Mouse (Mus musculus) urinary bladder, postnatal 36 days (tissue): Measurements from ENCODE around the gene Ints11.
A peak's percentile ranks its signal among the peaks of the same experiment; 100 is the strongest.

Source experiments
- DNase-seq, 2 experiments: peaks; one replicate each; pipeline ENCODE4 v3.0.0; 2022; ENCODE audit warnings: low spot score in 2 of 2, mixed read lengths in 1 of 2

Ints11 gene

GRCm38 (mm10) chr4:155847591-155848352 is 21.6 kb upstream of the Ints11 start:
- no peak for DNase-seq

GRCm38 (mm10) chr4:155848434-155849095 is 20.8 kb upstream of the Ints11 start:
- peak in 1 of 2 experiments; percentile 4 for DNase-seq

DNA sequence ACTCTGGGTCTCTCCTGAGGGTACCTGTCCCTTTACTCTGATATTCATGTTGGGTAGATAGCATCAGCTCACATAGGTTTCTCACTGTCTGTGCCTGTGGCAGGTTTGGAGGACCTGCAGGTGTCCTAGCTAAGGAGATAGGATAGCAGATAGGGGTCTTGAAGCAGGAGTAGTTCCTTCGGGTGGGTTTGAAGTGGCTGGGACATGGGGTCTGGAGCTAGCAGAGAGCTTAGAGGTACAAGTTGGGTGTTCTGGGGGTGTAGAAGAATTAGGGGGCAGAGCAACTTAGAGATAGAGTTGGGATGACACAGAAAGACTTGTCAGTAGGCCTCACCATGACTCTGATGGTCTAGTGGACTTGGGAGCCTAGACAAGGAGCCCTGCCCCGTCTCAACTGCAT is 20.0 kb upstream of the Ints11 start:
- no peak for DNase-seq

- no peak for DNase-seq
Measured at GRCm38 (mm10) chr4:155849792-155850451, 19.4 kb upstream of the Ints11 start.

DNA sequence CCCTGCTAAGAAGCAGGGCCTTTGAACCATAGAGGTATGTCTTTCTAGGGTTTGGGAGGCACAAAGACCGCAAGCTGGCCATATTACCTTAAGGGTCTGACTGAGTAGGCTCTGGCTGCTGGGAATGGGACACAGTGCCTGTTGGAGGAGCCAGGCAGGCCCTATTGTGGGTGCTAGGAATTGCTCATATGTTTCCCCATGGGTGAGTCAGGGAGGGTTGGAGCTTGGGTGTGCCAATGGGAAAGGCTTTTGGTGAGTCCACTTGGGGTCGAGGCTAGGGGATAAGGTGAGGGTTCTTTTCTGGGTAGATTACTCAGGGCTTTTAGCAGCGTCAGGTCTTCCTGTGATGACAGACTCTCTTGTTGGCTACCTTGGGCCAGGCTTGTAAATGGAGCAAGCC is 18.0 kb upstream of the Ints11 start:
- DNase-seq, result peak in 1 of 2 experiments; percentile 1

- DNase-seq, result peak in 1 of 2 experiments; percentile 8
Measured at GRCm38 (mm10) chr4:155851951-155852411, 17.4 kb upstream of the Ints11 start.

DNA sequence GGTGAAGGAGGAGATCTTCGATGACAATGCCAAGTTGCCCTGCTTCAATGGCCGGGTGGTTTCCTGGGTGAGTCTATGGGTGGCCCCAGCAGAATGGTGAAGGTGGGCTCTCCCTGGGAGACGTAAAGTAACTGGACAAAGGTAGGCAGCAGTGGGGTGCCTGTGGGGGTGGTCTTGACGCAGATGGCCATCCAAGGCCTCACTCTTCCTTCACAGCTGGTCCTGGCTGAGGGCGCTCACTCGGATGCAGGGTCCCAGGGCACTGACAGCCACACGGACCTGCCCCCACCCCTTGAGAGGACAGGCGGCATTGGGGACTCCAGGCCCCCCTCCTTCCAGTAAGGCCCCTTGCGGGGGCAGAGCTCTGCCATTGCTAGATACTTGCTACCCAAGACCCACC is 15.9 kb upstream of the Ints11 start:
- DNase-seq, result no peak

- DNase-seq, result no peak
Measured at GRCm38 (mm10) chr4:155854991-155855390, 14.4 kb upstream of the Ints11 start.

DNA sequence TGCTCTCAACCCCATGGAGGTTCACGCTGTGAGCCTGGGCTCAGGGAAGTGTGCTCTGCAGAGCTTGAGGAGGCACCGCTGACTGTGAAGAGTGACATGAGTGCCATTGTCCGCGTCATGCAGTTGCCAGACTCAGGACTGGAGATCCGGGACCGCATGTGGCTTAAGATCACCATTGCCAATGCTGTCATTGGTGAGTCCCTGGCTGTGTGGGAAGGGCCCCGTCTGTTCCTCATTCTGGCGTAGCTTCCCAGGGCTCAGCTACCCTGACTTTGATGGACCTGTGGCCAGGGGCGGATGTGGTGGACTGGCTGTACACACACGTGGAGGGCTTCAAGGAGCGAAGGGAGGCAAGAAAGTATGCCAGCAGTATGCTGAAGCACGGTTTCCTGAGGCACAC is 13.3 kb upstream of the Ints11 start:
- DNase-seq, result no peak

GRCm38 (mm10) chr4:155856881-155857280 is 12.5 kb upstream of the Ints11 start:
- DNase-seq, result no peak

GRCm38 (mm10) chr4:155859318-155859717 is 10.0 kb upstream of the Ints11 start:
- DNase-seq, result peak in 1 of 2 experiments; percentile 17

GRCm38 (mm10) chr4:155861787-155862186 is 7.6 kb upstream of the Ints11 start:
- no peak for DNase-seq

DNA sequence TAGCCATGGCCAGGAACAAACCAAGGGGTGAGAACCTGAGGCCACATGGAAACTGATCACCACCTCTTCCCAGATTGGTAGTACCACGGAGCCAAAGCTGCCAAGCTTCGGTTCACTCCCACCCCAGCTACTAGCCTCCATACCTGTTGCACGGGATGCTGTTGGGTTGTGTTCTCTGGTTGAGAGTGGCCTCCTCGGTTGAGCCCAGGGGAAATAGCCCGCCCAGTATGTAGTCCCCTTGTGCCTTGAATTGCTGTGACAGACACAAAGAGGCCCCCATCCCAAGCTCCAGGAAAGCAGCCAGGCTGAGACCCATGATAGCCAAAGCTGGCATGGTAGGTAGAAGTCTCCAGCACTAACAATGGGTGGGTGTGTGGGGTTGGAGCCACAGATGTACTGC is 6.3 kb upstream of the Ints11 start, which contains the start of gene Tas1r3:
TSS of gene Tas1r3 (minus strand) at position 362 of the 400 bp plus-strand sequence.
- no peak for DNase-seq

DNA sequence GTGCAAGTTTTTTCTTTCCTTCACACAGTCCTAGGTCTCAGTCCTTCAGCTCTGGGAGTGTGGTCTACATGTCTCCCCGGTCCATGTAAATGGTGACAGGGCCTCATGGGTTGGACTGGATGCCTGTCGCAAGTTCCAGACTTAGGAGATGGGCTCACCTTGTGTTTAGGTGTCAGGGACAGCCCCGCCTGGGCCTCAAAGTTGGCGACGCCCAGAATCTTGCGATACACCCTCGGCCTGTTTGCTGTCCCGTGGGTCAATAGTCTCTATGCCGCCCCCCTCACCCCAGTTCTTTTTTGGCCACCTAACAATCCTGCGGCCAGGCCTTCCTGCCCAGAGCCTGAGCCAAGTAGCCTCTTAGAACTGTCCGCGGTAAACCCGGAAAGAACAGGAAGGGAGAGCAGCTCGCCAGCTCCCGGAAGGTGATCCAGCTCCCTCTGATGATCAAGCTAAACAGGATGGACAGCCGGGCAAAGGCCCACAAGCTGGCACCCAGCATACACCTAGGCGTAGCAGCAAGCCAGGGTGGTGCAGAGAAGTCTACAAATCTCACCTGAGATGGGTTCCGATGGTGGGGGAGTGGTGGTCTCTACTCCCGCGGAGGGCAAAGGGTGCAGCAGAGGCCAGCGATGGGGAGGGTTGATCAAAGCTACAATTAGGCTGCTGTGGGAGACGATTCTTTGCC is 590 bp upstream of the Ints11 start:
- DNase-seq, result no peak

GRCm38 (mm10) chr4:155871404-155871803 is 2.1 kb downstream of the Ints11 start:
- no peak for DNase-seq

GRCm38 (mm10) chr4:155883587-155883986 is 14.2 kb downstream of the Ints11 start:
- DNase-seq, result no peak

DNA sequence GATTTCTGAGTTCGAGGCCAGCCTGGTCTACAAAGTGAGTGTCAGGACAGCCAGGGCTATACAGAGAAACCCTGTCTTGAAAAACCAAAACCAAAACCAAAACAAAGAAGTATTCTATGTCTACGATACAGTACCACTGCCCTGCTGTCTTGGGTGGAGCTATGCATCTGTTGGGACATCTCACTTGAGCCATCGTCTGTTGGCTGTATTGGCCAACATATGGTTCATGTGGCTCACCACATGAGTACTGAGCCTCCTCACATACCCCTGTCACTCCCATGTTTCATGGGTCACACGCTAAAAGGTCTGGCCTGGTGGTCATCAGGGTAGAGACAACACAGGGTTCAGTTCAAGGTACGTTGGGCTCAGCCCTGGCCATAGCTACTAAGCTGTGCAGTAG is 17.0 kb downstream of the Ints11 start:
- DNase-seq, result no peak

DNA sequence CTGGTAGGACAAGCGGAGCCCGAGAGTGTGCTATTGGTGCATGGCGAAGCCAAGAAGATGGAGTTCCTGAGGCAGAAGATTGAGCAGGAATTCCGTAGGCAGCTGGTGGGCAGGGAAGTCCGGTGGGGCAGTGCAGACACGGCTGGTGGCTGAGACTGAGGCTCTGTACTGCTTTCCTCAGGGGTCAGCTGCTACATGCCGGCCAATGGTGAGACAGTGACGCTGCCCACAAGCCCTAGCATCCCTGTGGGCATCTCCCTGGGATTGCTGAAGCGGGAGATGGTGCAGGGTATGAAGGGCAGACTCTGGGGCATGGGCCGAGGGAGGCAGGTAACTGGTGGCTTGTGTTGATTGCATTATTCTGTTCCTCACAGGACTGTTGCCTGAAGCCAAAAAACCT is 18.3 kb downstream of the Ints11 start:
- no peak for DNase-seq

- no peak for DNase-seq
Measured at GRCm38 (mm10) chr4:155888181-155888580, 18.8 kb downstream of the Ints11 start.

DNA sequence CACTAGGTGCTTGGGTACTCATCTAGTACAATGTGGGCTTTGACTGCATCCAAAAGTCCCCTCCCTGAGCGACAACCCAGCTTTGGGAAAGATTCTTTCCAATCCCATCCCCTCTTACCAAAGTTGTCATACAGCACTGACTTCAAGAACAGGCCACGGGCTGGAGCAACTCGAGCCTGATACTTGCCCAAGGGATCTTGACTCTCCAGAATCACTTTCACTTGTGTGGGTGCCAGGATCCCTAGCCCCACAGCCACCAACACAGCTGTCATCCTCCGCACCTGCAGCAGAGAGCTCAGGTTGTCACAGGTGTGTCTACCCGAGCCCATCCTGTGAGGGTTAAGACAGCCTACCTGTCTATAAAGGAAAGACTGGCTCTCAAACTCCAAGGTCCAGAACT is 20.0 kb downstream of the Ints11 start:
- no peak for DNase-seq

GRCm38 (mm10) chr4:155891011-155891471 is 21.7 kb downstream of the Ints11 start:
- no peak for DNase-seq

GRCm38 (mm10) chr4:155891551-155892001 is 22.2 kb downstream of the Ints11 start, which contains the start of the genes Pusl1 and Acap3:
TSS of gene Pusl1 (minus strand) at chr4:155891781.
TSS of gene Acap3 (plus strand) at chr4:155891822.
- DNase-seq, result peak; percentile 95 to 96
